Mouse (Mus musculus) embryonic fibroblast, embryonic 13.5 days (primary cell): ENCODE data around the gene Ncapg2. TPM values are rescaled to one million over a fixed set of nuclear protein-coding genes. Genes with fewer than 3 reads are reported as not detected.

Experiments used
- H3K27ac ChIP-seq: 2 replicates; pipeline ENCODE4 v1.5.1; 2012; ENCODE audit warnings: low read length, control low read depth, inconsistent platforms; ENCODE audit not compliant: insufficient read depth
- H3K4me1 ChIP-seq: 2 replicates; pipeline ENCODE4 v1.6.1; 2011; ENCODE audit warnings: low read length; ENCODE audit not compliant: control insufficient read depth, insufficient read depth
- H3K4me3 ChIP-seq: 2 replicates; pipeline ENCODE4 v1.5.1; 2011; ENCODE audit warnings: mild to moderate bottlenecking, control low read depth, low read length; ENCODE audit not compliant: insufficient read depth
- CTCF ChIP-seq: IDR thresholded peaks from 2 replicates; pipeline ENCODE4 v1.5.1; 2011; ENCODE audit warnings: mild to moderate bottlenecking, control low read depth, low read length, moderate library complexity, borderline replicate concordance; ENCODE audit not compliant: insufficient read depth
- POLR2A ChIP-seq: IDR thresholded peaks from 2 replicates; pipeline ENCODE4 v1.6.1; 2011; ENCODE audit warnings: low read depth, mild to moderate bottlenecking, control low read depth, low read length, moderate library complexity
- polyA plus RNA-seq: library from polyadenylated mRNA; stranded (reverse); fragments of >200 nt; gene quantifications from 2 replicates; pipeline ENCODE4 v1.2.4, GENCODE M21; 2011; ENCODE audit warnings: low read depth; ENCODE audit not compliant: missing spikeins, insufficient read length

Ncapg2 gene
- polyA plus RNA-seq, 1 experiment = 54.9 TPM

- Histone ChIP-seq H3K27ac (no peak overlapping the region), H3K4me3 (no peak overlapping the region), H3K4me1 (no peaks in the 10 kb centered on the region)
- TF ChIP-seq CTCF = no peak
- TF ChIP-seq POLR2A = no peak
Measured at GRCm38 (mm10) chr12:116474676-116475075, 69.5 kb downstream of the Ncapg2 start.

GRCm38 (mm10) chr12:116478771-116479170, 73.6 kb downstream of the Ncapg2 start:
- TF ChIP-seq CTCF (no peak), POLR2A (no peak)
- Histone ChIP-seq H3K4me1 (no peaks in the 10 kb centered on the region), H3K27ac (no peak overlapping the region), H3K4me3 (no peak overlapping the region)

- H3K27ac ChIP-seq = no peak overlapping the region
- TF ChIP-seq CTCF (no peak), POLR2A (no peak)
Measured at GRCm38 (mm10) chr12:116481921-116482320, 76.7 kb downstream of the Ncapg2 start.

GRCm38 (mm10) chr12:116483581-116483980, 78.4 kb downstream of the Ncapg2 start:
- H3K27ac ChIP-seq = no peak overlapping the region
- no peak overlapping the region for H3K4me3 ChIP-seq
- TF ChIP-seq POLR2A (no peak), CTCF (no peak)
- H3K4me1 ChIP-seq = 0 out of 2 replicates have a peak, but pooled peaks cover 2% of the 10 kb centered on the region

More at GRCm38 (mm10) chr12:116481921-116482320, 76.7 kb downstream of the Ncapg2 start:
- Histone ChIP-seq H3K4me1 (0 out of 2 replicates have a peak, but pooled peaks cover 2% of the 10 kb centered on the region), H3K4me3 (no peak overlapping the region)

GRCm38 (mm10) chr12:116484991-116485390, 79.8 kb downstream of the Ncapg2 start:
- no peak overlapping the region for H3K4me3 ChIP-seq
- H3K27ac ChIP-seq = no peak overlapping the region
- TF ChIP-seq CTCF (no peak), POLR2A (no peak)
- H3K4me1 ChIP-seq = 0 out of 2 replicates have a peak, but pooled peaks cover 2% of the 10 kb centered on the region

- TF ChIP-seq CTCF (no peak), POLR2A (no peak)
- Histone ChIP-seq H3K4me3 (0 out of 2 replicates have a peak within 1 kb of the TSS, but pooled peaks have one; percentile 7), H3K4me1 (0 out of 2 replicates have a peak, but pooled peaks cover 2% of the 10 kb centered on the region), H3K27ac (no peak within 1 kb of the TSS)
Measured at GRCm38 (mm10) chr12:116485591-116486403, 80.6 kb downstream of the Ncapg2 start, which contains the start of gene Ptprn2. Gene Ptprn2, plus strand, starts transcription at chr12:116485720.

GRCm38 (mm10) chr12:116486404-116486730, 81.2 kb downstream of the Ncapg2 start:
- Histone ChIP-seq H3K4me1 (0 out of 2 replicates have a peak, but pooled peaks cover 2% of the 10 kb centered on the region), H3K4me3 (0 out of 2 replicates have a peak overlapping the region, but pooled peaks have one; percentile 7), H3K27ac (no peak overlapping the region)
- TF ChIP-seq CTCF = no peak
- TF ChIP-seq POLR2A = no peak

- TF ChIP-seq CTCF = no peak
- Histone ChIP-seq H3K4me1 (0 out of 2 replicates have a peak, but pooled peaks cover 2% of the 10 kb centered on the region), H3K27ac (no peak overlapping the region), H3K4me3 (no peak overlapping the region)
Measured at GRCm38 (mm10) chr12:116488836-116489235, 83.6 kb downstream of the Ncapg2 start.

- no peak for TF ChIP-seq CTCF
- TF ChIP-seq POLR2A = no peak
- Histone ChIP-seq H3K4me1 (0 out of 2 replicates have a peak, but pooled peaks cover 2% of the 10 kb centered on the region), H3K27ac (no peak overlapping the region), H3K4me3 (no peak overlapping the region)
Measured at GRCm38 (mm10) chr12:116490575-116491356, 85.6 kb downstream of the Ncapg2 start.

GRCm38 (mm10) chr12:116498666-116499065, 93.5 kb downstream of the Ncapg2 start:
- H3K27ac ChIP-seq = no peak overlapping the region
- no peak overlapping the region for H3K4me3 ChIP-seq
- no peaks in the 10 kb centered on the region for H3K4me1 ChIP-seq
- TF ChIP-seq POLR2A = no peak
- no peak for TF ChIP-seq CTCF
